Mouse (Mus musculus): Measurements from ENCODE around the gene Ccne1. TPM values are rescaled to one million over a fixed set of nuclear protein-coding genes. Genes with fewer than 3 reads are reported as not detected.
"Not testable (repeated sequence)": the region's sequence is repeated elsewhere in the genome, so short reads cannot be mapped to it uniquely, and the experiment has no call there.

Gene Ccne1
- polyA plus RNA-seq, 1 experiment, result not detected

GRCm38 (mm10) chr7:38131186-38131585 lies 23.9 kb upstream of the Ccne1 start:
- no peak overlapping the region for H3K4me3 ChIP-seq (ENCODE audit: insufficient read depth, low read depth, low read length)
- TF ChIP-seq CTCF (IDR thresholded peaks at IDR 0.05; ENCODE audit: insufficient read depth, low read depth, low read length) (no peak), POLR2A (IDR thresholded peaks at IDR 0.05; ENCODE audit: insufficient read depth, low read depth, low read length) (no peak)
- peaks cover 7% of the 10 kb centered on the region for H3K4me1 ChIP-seq (ENCODE audit: control insufficient read depth, insufficient read depth, low read length)
- 35% methylated on average over 5 of the region's 5 CpGs for WGBS
- no peak overlapping the region for H3K27ac ChIP-seq (ENCODE audit: insufficient read depth, low read depth, low read length)

DNA sequence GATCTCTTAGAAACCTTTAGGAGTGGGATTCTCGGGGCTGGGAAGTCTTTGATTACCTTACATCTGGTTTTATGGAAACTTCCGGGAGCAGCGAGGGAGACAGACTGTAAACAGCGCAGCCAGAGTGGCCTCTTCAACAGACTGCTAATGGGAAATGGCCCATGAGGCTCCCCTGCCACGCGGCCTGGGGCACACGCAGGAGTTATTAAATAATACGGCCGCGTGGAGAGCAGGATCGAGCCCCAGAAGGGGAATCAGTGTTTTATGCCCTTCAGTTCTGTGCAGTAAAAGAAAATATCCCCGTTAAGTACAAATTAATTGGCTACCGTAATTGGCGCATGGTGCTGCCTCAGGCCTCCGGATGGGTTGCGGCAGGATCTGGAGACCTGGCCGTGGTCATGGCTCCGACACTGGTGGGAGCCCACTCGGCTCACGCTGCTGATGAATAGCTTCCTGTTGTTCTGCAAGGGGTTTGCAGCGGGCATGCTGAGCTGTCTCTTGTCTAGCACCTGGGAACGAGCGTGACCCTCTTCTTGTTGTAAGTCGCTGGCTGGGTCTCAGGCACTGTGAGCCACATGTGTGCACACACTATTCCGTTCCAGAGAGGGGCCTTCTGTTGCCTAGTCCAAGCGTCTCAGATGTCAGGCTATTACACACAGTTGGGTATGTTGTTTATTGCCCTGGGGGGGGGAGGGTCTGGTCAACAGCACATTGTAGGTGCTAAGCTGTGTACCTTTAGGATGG lies 22.8 kb upstream of the Ccne1 start:
- H3K4me1 ChIP-seq (ENCODE audit: control insufficient read depth, insufficient read depth, low read length), result peaks cover 3% of the 10 kb centered on the region; the same call in 1 of the 2 replicates
- TF ChIP-seq CTCF (IDR thresholded peaks at IDR 0.05; ENCODE audit: insufficient read depth, low read depth, low read length) (no peak), POLR2A (IDR thresholded peaks at IDR 0.05; ENCODE audit: insufficient read depth, low read depth, low read length) (no peak)
- H3K27ac ChIP-seq (ENCODE audit: insufficient read depth, low read depth, low read length), result no peak overlapping the region
- no peak overlapping the region for H3K4me3 ChIP-seq (ENCODE audit: insufficient read depth, low read depth, low read length)
- 82% methylated on average over 26 of the region's 26 CpGs for WGBS

- Histone ChIP-seq H3K4me3 (ENCODE audit: insufficient read depth, low read depth, low read length) (no peak overlapping the region), H3K4me1 (ENCODE audit: control insufficient read depth, insufficient read depth, low read length) (peaks cover 3% of the 10 kb centered on the region; the same call in 1 of the 2 replicates), H3K27ac (ENCODE audit: insufficient read depth, low read depth, low read length) (no peak overlapping the region)
- 92% methylated on average over 6 of the region's 6 CpGs for WGBS
- TF ChIP-seq POLR2A (IDR thresholded peaks at IDR 0.05; ENCODE audit: insufficient read depth, low read depth, low read length) (no peak), CTCF (IDR thresholded peaks at IDR 0.05; ENCODE audit: insufficient read depth, low read depth, low read length) (no peak)
These were observed 22.2 kb upstream of the Ccne1 start for GRCm38 (mm10) chr7:38129491-38129890.

DNA sequence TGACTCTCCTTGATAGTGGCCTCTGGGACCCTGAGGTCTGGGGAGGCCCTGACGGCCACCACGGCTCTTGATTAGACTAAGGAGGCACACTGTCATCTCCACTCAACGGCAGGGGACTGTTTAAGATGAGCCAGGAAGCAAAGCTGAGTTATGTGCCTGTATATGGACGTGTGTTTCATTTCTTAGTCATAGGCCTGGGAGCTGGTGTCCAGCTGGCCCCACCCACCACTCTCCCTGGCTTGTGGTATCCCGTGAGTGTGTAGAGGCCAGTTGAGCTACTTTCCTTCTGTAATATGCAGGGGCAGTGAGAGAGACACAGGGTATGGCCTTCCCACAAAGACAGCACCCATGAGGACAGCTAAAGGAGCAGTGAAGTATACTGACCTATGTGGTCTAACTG lies 20.9 kb upstream of the Ccne1 start:
- not testable (repeated sequence) for H3K4me1 ChIP-seq (ENCODE audit: control insufficient read depth, insufficient read depth, low read length); H3K27ac ChIP-seq (ENCODE audit: insufficient read depth, low read depth, low read length); H3K4me3 ChIP-seq (ENCODE audit: insufficient read depth, low read depth, low read length)
- 85% methylated on average over 5 of the region's 5 CpGs for WGBS

- TF ChIP-seq CTCF (IDR thresholded peaks at IDR 0.05; ENCODE audit: insufficient read depth, low read depth, low read length) (no peak), POLR2A (IDR thresholded peaks at IDR 0.05; ENCODE audit: insufficient read depth, low read depth, low read length) (no peak)
- Histone ChIP-seq H3K4me1 (ENCODE audit: control insufficient read depth, insufficient read depth, low read length) (peaks cover 3% of the 10 kb centered on the region; the same call in 1 of the 2 replicates), H3K4me3 (ENCODE audit: insufficient read depth, low read depth, low read length) (no peak overlapping the region), H3K27ac (ENCODE audit: insufficient read depth, low read depth, low read length) (no peak overlapping the region)
- 50% methylated on average over 12 of the region's 12 CpGs for WGBS
These were observed 18.3 kb upstream of the Ccne1 start for GRCm38 (mm10) chr7:38125565-38126159.

- not testable (repeated sequence) for H3K4me1 ChIP-seq (ENCODE audit: control insufficient read depth, insufficient read depth, low read length); H3K27ac ChIP-seq (ENCODE audit: insufficient read depth, low read depth, low read length); H3K4me3 ChIP-seq (ENCODE audit: insufficient read depth, low read depth, low read length)
- WGBS, result 98% methylated on average over 2 of the region's 2 CpGs
These were observed 16.8 kb upstream of the Ccne1 start for GRCm38 (mm10) chr7:38124164-38124563.

GRCm38 (mm10) chr7:38118594-38118993 lies 11.3 kb upstream of the Ccne1 start:
- no peak overlapping the region for H3K27ac ChIP-seq (ENCODE audit: insufficient read depth, low read depth, low read length)
- TF ChIP-seq CTCF (IDR thresholded peaks at IDR 0.05; ENCODE audit: insufficient read depth, low read depth, low read length) (no peak), POLR2A (IDR thresholded peaks at IDR 0.05; ENCODE audit: insufficient read depth, low read depth, low read length) (no peak)
- no peak overlapping the region for H3K4me3 ChIP-seq (ENCODE audit: insufficient read depth, low read depth, low read length)
- 8% methylated on average over 1 of the region's 1 CpGs for WGBS
- no peaks in the 10 kb centered on the region for H3K4me1 ChIP-seq (ENCODE audit: control insufficient read depth, insufficient read depth, low read length)

DNA sequence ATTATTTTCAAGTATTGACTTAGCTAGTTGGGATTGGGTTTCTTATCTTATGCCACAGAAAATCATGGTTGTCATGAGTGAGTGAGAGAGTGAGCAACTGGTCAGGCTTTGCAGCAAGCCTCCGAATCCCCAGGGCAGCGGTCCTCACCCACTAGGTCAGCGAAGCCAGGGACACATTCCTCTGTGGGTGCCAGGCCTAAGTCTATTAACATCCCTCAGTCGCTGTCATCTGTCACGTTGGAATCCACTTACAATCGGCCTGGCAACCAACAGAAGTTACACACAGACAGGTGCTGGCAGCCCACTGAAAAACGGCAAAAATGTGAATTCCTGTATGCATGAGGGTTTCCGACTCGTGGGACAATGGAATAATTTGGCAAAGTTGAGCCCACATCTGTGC lies 5.1 kb upstream of the Ccne1 start:
- 89% methylated on average over 9 of the region's 9 CpGs for WGBS
- H3K27ac ChIP-seq (ENCODE audit: insufficient read depth, low read depth, low read length), result no peak overlapping the region
- peaks cover 6% of the 10 kb centered on the region for H3K4me1 ChIP-seq (ENCODE audit: control insufficient read depth, insufficient read depth, low read length)
- no peak overlapping the region for H3K4me3 ChIP-seq (ENCODE audit: insufficient read depth, low read depth, low read length)
- TF ChIP-seq CTCF (IDR thresholded peaks at IDR 0.05; ENCODE audit: insufficient read depth, low read depth, low read length), result no peak
- TF ChIP-seq POLR2A (IDR thresholded peaks at IDR 0.05; ENCODE audit: insufficient read depth, low read depth, low read length), result no peak

DNA sequence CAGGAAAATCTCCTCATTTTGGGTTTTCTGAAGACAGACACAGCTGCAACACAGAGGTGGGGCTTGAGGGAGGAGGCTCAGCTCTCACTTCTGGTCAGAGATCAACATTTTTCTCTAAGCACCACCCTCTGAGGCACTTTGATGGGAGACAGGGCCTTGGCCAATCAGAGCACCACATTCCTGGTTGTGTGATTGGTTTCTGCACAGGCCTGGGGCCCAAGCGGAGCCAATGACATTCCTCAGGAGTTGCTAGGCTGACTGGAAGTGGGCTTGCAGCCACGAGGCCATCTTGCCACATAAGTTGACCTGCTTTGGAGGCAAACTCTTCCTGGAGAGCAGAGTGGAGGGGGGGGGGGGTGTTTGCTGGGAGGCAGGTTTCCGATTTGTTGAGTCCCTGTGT lies 4.7 kb upstream of the Ccne1 start:
- TF ChIP-seq CTCF (IDR thresholded peaks at IDR 0.05; ENCODE audit: insufficient read depth, low read depth, low read length) (no peak), POLR2A (IDR thresholded peaks at IDR 0.05; ENCODE audit: insufficient read depth, low read depth, low read length) (no peak)
- Histone ChIP-seq H3K4me1 (ENCODE audit: control insufficient read depth, insufficient read depth, low read length) (peaks cover 8% of the 10 kb centered on the region), H3K4me3 (ENCODE audit: insufficient read depth, low read depth, low read length) (no peak overlapping the region), H3K27ac (ENCODE audit: insufficient read depth, low read depth, low read length) (no peak overlapping the region)
- WGBS, result 68% methylated on average over 3 of the region's 3 CpGs

All from olfactory bulb, adult 2 months (tissue).